Mouse (Mus musculus) megakaryocyte, adult 5-6 weeks (primary cell): ENCODE measurements around the gene Kctd10. TPM values are rescaled to one million over a fixed set of nuclear protein-coding genes. Genes with fewer than 3 reads are reported as not detected.

ENCODE experiments used
- ATAC-seq: 2 replicates; pipeline ENCODE4 v1.8.0; 2016; ENCODE audit warnings: mild to moderate bottlenecking, inconsistent platforms; ENCODE audit not compliant: poor library complexity, severe bottlenecking
- total RNA-seq, 2 experiments: library from RNA; stranded (forward) in 1 of 2; stranded (reverse) in 1 of 2; fragments of 153-499, 151-499 nt in 1 of 2; fragments of 221-1000, 200-1000 nt in 1 of 2; gene quantifications; 2 replicates each; pipeline versions ENCODE4 v1.2.3 to v1.2.4; 2015 to 2017

Gene Kctd10
- total RNA-seq, 2 experiments from 2014 or later: 30.2 to 89.8 TPM

- ATAC-seq: no peak
These were observed 674 bp upstream of the Kctd10 start for GRCm38 (mm10) chr5:114381013-114381351.

- peak; percentile 9; the same call in 1 of the 2 replicates for ATAC-seq
These were observed 545 bp downstream of the Kctd10 start for GRCm38 (mm10) chr5:114379763-114380162.

GRCm38 (mm10) chr5:114378936-114379335 is 1.4 kb downstream of the Kctd10 start:
- ATAC-seq: peak; percentile 33; the same call in 1 of the 2 replicates

- ATAC-seq: no peak
These were observed 2.0 kb downstream of the Kctd10 start for GRCm38 (mm10) chr5:114378177-114378920.

- peak; percentile 66 for ATAC-seq
These were observed 5.7 kb downstream of the Kctd10 start for GRCm38 (mm10) chr5:114374409-114375213.

- ATAC-seq: no peak
These were observed 6.7 kb downstream of the Kctd10 start for GRCm38 (mm10) chr5:114373581-114373980.

- no peak for ATAC-seq
These were observed 7.1 kb downstream of the Kctd10 start for GRCm38 (mm10) chr5:114373174-114373573.

- no peak for ATAC-seq
These were observed 7.7 kb downstream of the Kctd10 start for GRCm38 (mm10) chr5:114372565-114372964.

GRCm38 (mm10) chr5:114371731-114372473 is 8.4 kb downstream of the Kctd10 start:
- ATAC-seq: 0 out of 2 replicates have a peak, but pooled peaks have one; percentile 8

GRCm38 (mm10) chr5:114371331-114371730 is 9.0 kb downstream of the Kctd10 start:
- ATAC-seq: peak; percentile 33

- no peak for ATAC-seq
These were observed 9.9 kb downstream of the Kctd10 start for GRCm38 (mm10) chr5:114370371-114370776.

- no peak for ATAC-seq
These were observed 10.4 kb downstream of the Kctd10 start for GRCm38 (mm10) chr5:114369921-114370320.

- ATAC-seq: no peak
These were observed 11.4 kb downstream of the Kctd10 start for GRCm38 (mm10) chr5:114368803-114369496.

- no peak for ATAC-seq
These were observed 12.2 kb downstream of the Kctd10 start for GRCm38 (mm10) chr5:114368121-114368520.

- no peak for ATAC-seq
These were observed 15.1 kb downstream of the Kctd10 start for GRCm38 (mm10) chr5:114365043-114365752.

GRCm38 (mm10) chr5:114360968-114361367 is 19.3 kb downstream of the Kctd10 start:
- ATAC-seq: peak; percentile 75

GRCm38 (mm10) chr5:114359586-114359985 is 20.7 kb downstream of the Kctd10 start:
- peak; percentile 44 for ATAC-seq

- ATAC-seq: no peak
These were observed 21.5 kb downstream of the Kctd10 start for GRCm38 (mm10) chr5:114358833-114359232.

- peak; percentile 9; the same call in 1 of the 2 replicates for ATAC-seq
These were observed 23.2 kb downstream of the Kctd10 start for GRCm38 (mm10) chr5:114356936-114357751.
